Mouse (Mus musculus): ENCODE results near the gene Snw1. TPM values are rescaled to one million over a fixed set of nuclear protein-coding genes. Genes with fewer than 3 reads are reported as not detected.
A peak's percentile ranks its signal among the peaks of the same experiment; 100 is the strongest.

The Snw1 gene
- polyA plus RNA-seq, 1 experiment, result 13.6 TPM

DNA sequence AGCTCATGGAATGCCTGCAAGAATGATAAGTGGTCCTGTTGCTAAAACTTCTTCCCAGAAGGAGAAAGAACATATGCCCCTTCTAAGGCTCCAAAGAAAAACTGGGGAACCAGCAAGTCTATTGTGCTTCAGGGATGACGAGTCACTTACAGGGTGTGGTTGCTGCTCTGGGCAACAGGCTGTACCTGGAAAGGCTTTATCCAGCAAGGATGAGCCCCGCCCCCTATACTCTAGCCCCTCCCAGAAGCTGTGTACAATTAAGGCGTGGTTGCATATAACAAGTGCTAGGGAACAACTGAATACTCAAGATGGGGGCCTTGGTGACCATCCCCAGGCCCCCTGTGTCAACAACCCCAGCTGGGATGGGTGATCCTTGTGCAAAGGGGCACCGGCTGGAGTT lies 63.0 kb downstream of the Snw1 start:
- H3K27ac ChIP-seq (ENCODE audit: insufficient read depth, low read depth, low read length), result no peak overlapping the region
- no peak for DNase-seq
- no peaks in the 10 kb centered on the region for H3K27me3 ChIP-seq (replicated peaks; ENCODE audit: control insufficient read depth, insufficient read depth, low read length)
- no peaks in the 10 kb centered on the region for H3K36me3 ChIP-seq (ENCODE audit: control insufficient read depth, insufficient read depth, low read length)
- WGBS, result 91% methylated on average over 4 of the region's 4 CpGs
- H3K4me1 ChIP-seq (ENCODE audit: control insufficient read depth, insufficient read depth, low read length), result peaks cover 10% of the 10 kb centered on the region; the same call in 1 of the 2 replicates
- H3K4me3 ChIP-seq (ENCODE audit: insufficient read depth, low read depth, low read length), result no peak overlapping the region
- TF ChIP-seq POLR2A (IDR thresholded peaks at IDR 0.05; ENCODE audit: low read depth, low read length) (no peak), CTCF (conservative IDR thresholded peaks at IDR 0.05; ENCODE audit: insufficient read depth, insufficient read length, low read depth, low read length) (no peak)

DNA sequence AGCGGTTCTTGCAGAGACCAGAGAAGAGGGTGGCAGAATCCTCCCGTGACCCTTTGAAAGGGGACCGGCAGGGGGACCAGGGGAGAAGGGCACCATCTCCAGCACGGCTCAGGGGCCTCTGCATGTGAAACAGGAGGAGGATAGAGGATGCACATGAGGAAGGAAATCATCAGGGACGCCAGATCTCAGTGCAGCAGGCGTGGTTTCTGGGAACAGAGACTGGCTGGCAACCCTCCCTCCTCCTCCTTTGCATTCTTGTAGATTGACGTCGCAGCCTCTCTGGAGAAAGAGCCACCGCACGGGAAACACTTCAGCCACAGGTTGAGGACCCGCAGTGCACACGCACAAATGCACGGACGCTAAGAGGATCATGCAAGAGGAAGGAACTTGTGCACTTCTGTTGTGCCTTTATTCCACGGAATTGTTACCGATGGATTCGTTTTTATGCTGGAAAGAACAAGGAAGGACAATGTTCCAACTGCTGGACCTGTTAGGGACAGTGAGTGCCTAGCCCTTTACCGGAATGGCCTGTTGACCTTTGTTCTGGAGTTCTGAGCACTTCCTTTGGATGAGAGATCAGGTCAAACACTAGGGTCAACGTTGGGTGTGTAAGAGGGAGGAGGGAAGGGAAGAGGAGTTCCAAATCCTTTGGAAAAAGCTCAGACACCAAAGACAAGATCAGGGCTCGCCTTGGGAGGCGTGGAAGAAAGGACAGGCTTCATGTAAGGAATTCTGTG lies 64.0 kb downstream of the Snw1 start:
- H3K27me3 ChIP-seq (replicated peaks; ENCODE audit: control insufficient read depth, insufficient read depth, low read length), result no peaks in the 10 kb centered on the region
- H3K4me1 ChIP-seq (ENCODE audit: control insufficient read depth, insufficient read depth, low read length), result peaks cover 10% of the 10 kb centered on the region; the same call in 1 of the 2 replicates
- WGBS, result 20% methylated on average over 21 of the region's 21 CpGs
- peak; percentile 74 for DNase-seq
- H3K4me3 ChIP-seq (ENCODE audit: insufficient read depth, low read depth, low read length), result peak overlapping the region; percentile 22
- no peak for TF ChIP-seq POLR2A (IDR thresholded peaks at IDR 0.05; ENCODE audit: low read depth, low read length)
- TF ChIP-seq CTCF (conservative IDR thresholded peaks at IDR 0.05; ENCODE audit: insufficient read depth, insufficient read length, low read depth, low read length), result no peak
- H3K36me3 ChIP-seq (ENCODE audit: control insufficient read depth, insufficient read depth, low read length), result no peaks in the 10 kb centered on the region
- peak overlapping the region; percentile 6 for H3K27ac ChIP-seq (ENCODE audit: insufficient read depth, low read depth, low read length)

DNA sequence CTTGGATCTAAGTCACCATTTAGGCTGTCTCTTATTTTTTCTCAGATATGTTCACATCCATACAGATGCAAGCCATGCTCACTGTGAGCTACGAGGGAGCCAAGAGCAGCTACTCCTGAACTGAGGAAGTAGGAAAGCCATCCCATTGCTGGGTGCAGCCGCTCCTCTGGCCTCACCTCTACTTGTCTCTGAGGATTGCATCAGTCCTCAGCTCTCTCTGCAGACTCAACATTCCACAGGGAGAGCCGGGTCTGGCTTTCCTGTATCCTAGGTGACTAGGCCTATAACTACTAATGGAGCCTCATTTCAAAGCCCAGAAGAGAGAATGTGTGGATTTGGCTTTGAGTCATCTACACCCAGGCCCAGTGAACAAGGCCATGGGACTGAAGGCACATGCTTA lies 66.4 kb downstream of the Snw1 start:
- Histone ChIP-seq H3K36me3 (ENCODE audit: control insufficient read depth, insufficient read depth, low read length) (no peaks in the 10 kb centered on the region), H3K4me3 (ENCODE audit: insufficient read depth, low read depth, low read length) (no peak overlapping the region), H3K27ac (ENCODE audit: insufficient read depth, low read depth, low read length) (no peak overlapping the region), H3K27me3 (replicated peaks; ENCODE audit: control insufficient read depth, insufficient read depth, low read length) (no peaks in the 10 kb centered on the region), H3K4me1 (ENCODE audit: control insufficient read depth, insufficient read depth, low read length) (peaks cover 12% of the 10 kb centered on the region; the same call in 1 of the 2 replicates)
- 78% methylated on average over 3 of the region's 3 CpGs for WGBS
- DNase-seq, result no peak
- no peak for TF ChIP-seq POLR2A (IDR thresholded peaks at IDR 0.05; ENCODE audit: low read depth, low read length)
- no peak for TF ChIP-seq CTCF (conservative IDR thresholded peaks at IDR 0.05; ENCODE audit: insufficient read depth, insufficient read length, low read depth, low read length)

DNA sequence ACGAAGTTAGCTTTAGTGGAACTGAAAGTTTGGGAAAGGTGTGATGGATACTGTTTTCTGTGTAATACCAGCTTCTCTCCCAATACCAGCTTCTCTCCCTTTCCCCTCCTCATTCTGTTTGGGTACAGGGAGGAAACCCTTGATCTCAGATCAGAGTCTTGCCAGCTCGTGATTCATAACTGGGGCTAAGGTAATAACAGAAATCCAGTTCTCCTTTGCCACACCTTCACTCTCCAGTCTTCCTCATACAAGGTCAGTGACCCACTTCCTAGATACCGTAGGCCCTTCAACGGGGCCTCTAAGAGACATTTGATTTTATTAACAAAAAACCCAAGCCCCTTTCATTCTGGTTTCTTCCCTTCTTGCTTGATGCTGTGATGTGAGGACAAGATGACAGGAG lies 66.9 kb downstream of the Snw1 start:
- Histone ChIP-seq H3K27me3 (replicated peaks; ENCODE audit: control insufficient read depth, insufficient read depth, low read length) (no peaks in the 10 kb centered on the region), H3K4me3 (ENCODE audit: insufficient read depth, low read depth, low read length) (no peak overlapping the region), H3K4me1 (ENCODE audit: control insufficient read depth, insufficient read depth, low read length) (peaks cover 12% of the 10 kb centered on the region; the same call in 1 of the 2 replicates), H3K36me3 (ENCODE audit: control insufficient read depth, insufficient read depth, low read length) (no peaks in the 10 kb centered on the region), H3K27ac (ENCODE audit: insufficient read depth, low read depth, low read length) (no peak overlapping the region)
- TF ChIP-seq CTCF (conservative IDR thresholded peaks at IDR 0.05; ENCODE audit: insufficient read depth, insufficient read length, low read depth, low read length), result no peak
- no peak for TF ChIP-seq POLR2A (IDR thresholded peaks at IDR 0.05; ENCODE audit: low read depth, low read length)
- WGBS, result 78% methylated on average over 4 of the region's 4 CpGs
- no peak for DNase-seq

DNA sequence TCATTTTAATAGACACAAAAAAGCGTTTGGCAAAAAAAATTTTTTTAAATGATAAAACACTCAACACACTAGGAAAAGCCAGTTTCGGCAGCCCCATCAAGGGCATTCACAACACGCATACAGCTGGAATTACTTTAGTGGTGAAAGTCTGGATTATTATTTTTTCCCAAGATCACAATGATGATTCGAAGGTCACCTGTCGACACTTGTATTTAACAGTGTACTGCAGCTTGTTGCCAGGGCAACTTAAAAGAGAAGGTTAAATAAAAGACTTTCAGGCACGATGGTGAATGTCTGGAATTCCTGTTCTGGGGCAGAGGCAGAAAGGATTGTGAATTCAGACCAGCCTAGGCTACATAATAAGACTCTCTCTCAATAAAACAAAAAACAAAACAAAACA lies 70.2 kb downstream of the Snw1 start:
- DNase-seq, result no peak
- WGBS, result 56% methylated on average over 6 of the region's 6 CpGs
- Histone ChIP-seq H3K27me3 (replicated peaks; ENCODE audit: control insufficient read depth, insufficient read depth, low read length) (no peaks in the 10 kb centered on the region), H3K27ac (ENCODE audit: insufficient read depth, low read depth, low read length) (no peak overlapping the region), H3K4me3 (ENCODE audit: insufficient read depth, low read depth, low read length) (no peak overlapping the region), H3K4me1 (ENCODE audit: control insufficient read depth, insufficient read depth, low read length) (peaks cover 9% of the 10 kb centered on the region; the same call in 1 of the 2 replicates), H3K36me3 (ENCODE audit: control insufficient read depth, insufficient read depth, low read length) (no peaks in the 10 kb centered on the region)
- no peak for TF ChIP-seq CTCF (conservative IDR thresholded peaks at IDR 0.05; ENCODE audit: insufficient read depth, insufficient read length, low read depth, low read length)
- TF ChIP-seq POLR2A (IDR thresholded peaks at IDR 0.05; ENCODE audit: low read depth, low read length), result no peak

DNA sequence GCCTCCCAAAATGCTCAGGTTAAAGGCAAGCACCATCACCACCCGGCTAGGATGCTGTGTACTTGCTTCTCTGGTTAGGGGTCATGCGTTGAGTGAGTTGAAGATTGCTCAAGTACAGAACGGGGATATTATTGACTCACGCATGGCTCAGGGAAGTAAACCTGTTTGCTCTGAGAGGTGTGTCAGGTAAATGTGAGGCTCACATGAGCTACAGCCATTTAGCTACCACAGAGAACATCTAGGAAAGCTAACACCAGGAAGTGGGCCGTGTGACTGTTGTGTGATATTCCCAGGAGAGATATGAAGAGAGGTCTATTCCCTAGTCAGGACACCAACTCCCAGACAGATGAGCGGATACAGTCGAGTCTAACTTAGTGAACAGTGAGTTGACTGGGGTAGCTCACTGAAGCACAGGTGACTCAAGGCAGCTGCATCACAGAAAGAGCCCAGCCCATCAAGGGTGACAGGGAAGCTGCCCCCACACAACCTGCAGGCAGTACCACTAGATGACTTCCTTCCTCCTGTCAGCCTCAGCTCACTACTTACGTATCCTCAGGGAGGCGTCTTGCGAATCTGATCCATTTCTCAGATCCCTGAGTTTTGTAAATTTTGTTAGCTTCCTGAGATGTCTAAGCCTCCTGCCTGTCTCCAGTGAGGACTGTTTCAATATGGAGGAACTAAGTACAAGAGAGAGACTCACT lies 72.8 kb downstream of the Snw1 start:
- Histone ChIP-seq H3K36me3 (ENCODE audit: control insufficient read depth, insufficient read depth, low read length) (no peaks in the 10 kb centered on the region), H3K4me3 (ENCODE audit: insufficient read depth, low read depth, low read length) (no peak overlapping the region), H3K4me1 (ENCODE audit: control insufficient read depth, insufficient read depth, low read length) (peaks cover 9% of the 10 kb centered on the region; the same call in 1 of the 2 replicates), H3K27me3 (replicated peaks; ENCODE audit: control insufficient read depth, insufficient read depth, low read length) (no peaks in the 10 kb centered on the region), H3K27ac (ENCODE audit: insufficient read depth, low read depth, low read length) (no peak overlapping the region)
- TF ChIP-seq CTCF (conservative IDR thresholded peaks at IDR 0.05; ENCODE audit: insufficient read depth, insufficient read length, low read depth, low read length) (no peak), POLR2A (IDR thresholded peaks at IDR 0.05; ENCODE audit: low read depth, low read length) (no peak)
- WGBS, result 84% methylated on average over 10 of the region's 10 CpGs
- DNase-seq, result no peak

Other genes starting within 250 kb of the Snw1 start
- 0.88 and 0.95 TPM in 2 replicates for gene Noxred1, start 233.5 kb downstream of the Snw1 start, polyA plus RNA-seq (2012; rRNA removed)
- 47.4 and 50.0 TPM in 2 replicates for gene Vipas39, start 206.0 kb downstream of the Snw1 start, polyA plus RNA-seq (2012; rRNA removed)
- gene Ahsa1, start 205.8 kb downstream of the Snw1 start, polyA plus RNA-seq (2012; rRNA removed), result 55.1 and 78.5 TPM in 2 replicates
- gene Ism2, start 172.6 kb downstream of the Snw1 start, polyA plus RNA-seq (2012; rRNA removed), result 0.06 TPM in 1 of 2 replicates, not detected in the other
- 24.8 and 35.0 TPM in 2 replicates for gene Sptlc2, start 83.9 kb downstream of the Snw1 start, polyA plus RNA-seq (2012; rRNA removed)
- gene Slirp, start 28.4 kb downstream of the Snw1 start, polyA plus RNA-seq (2012; rRNA removed), result 27.7 and 40.0 TPM in 2 replicates
- 9.2 and 10.4 TPM in 2 replicates for gene Alkbh1, start 28.3 kb downstream of the Snw1 start, polyA plus RNA-seq (2012; rRNA removed)
- gene Gm5788, start 22.4 kb upstream of the Snw1 start, polyA plus RNA-seq (2012; rRNA removed), result not detected in 2 replicates
- gene Gm8300, start 42.0 kb upstream of the Snw1 start, polyA plus RNA-seq (2012; rRNA removed), result not detected in 2 replicates
- not detected in 2 replicates for gene Oog1, start 130.4 kb upstream of the Snw1 start, polyA plus RNA-seq (2012; rRNA removed)
- gene Gm4027, start 146.6 kb upstream of the Snw1 start, polyA plus RNA-seq (2012; rRNA removed), result not detected in 2 replicates
- not detected in 2 replicates for gene Gm16381, start 172.3 kb upstream of the Snw1 start, polyA plus RNA-seq (2012; rRNA removed)